Mouse (Mus musculus): ENCODE data around the gene Olfr1351. TPM values are rescaled to one million over a fixed set of nuclear protein-coding genes. Genes with fewer than 3 reads are reported as not detected.
"Not testable (repeated sequence)": the region's sequence is repeated elsewhere in the genome, so short reads cannot be mapped to it uniquely, and the experiment has no call there.

Gene Olfr1351
- polyA plus RNA-seq (2016; fragmentation: Nextera tagmentation; extraction: Ambion mirVana): not detected in 2 replicates

- Histone ChIP-seq H3K27me3 (ENCODE audit: low read depth, poor library complexity, severe bottlenecking) (no peaks in the 10 kb centered on the region), H3K4me3 (no peak within 1 kb of the TSS), H3K4me1 (no peaks in the 10 kb centered on the region), H3K27ac (replicated peaks) (no peak within 1 kb of the TSS), H3K36me3 (no peaks in the 10 kb centered on the region), H3K9me3 (replicated peaks) (peaks cover 4% of the 10 kb centered on the region; the same call in 1 of the 2 replicates)
- no peak for DNase-seq (ENCODE audit: low spot score)
- WGBS: 76% methylated on average over 1 of the region's 1 CpGs
These were observed at the start of gene Olfr1351 for GRCm38 (mm10) chr10:79012172-79012571. Gene Olfr1351 (plus strand): TSS chr10:79012472.

DNA sequence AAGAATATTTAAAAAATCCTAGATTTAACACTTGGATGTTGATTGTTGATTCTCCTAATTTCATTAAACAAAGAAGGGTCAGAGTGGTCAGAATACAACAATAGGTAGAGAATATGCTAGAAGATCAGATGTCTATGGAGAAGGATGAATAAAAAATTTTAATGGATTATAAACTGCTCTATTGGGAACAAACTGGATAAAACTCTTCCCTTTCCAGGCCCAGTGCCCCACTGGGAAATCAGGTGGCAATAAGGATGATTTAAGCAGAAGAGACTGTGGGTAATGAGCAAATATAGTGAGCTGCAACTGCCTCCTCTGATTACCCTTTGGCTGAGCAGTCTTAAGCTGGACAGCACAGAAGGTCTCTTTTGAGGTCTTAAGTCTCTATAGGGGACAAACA lies 49.3 kb upstream of the Olfr1351 start, which contains the start of gene Olfr1353:
Olfr1353 (plus strand) TSS at position 301 of the 400 bp plus-strand sequence.
- not testable (repeated sequence) for H3K9me3 ChIP-seq (replicated peaks); H3K27me3 ChIP-seq (ENCODE audit: low read depth, poor library complexity, severe bottlenecking); H3K4me1 ChIP-seq

DNA sequence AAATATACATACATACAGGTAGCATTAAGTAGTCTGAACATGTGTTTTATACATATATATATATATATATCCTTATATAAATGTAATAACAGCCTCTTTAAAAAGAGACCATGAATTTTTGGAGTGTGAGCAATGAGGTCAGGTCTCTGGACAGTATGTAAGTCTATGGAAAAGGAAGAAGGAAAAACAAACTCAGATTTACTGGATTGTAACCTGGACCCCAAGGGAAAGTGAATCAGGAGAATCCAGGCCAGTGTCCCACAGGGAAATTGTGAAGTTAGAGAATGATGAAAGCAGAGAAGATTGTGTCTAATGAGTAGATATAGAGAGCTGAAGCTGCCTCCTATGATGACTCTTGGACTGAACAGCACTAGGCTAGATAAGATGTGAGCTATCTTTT lies 31.5 kb upstream of the Olfr1351 start, which contains the start of gene Olfr1352:
Olfr1352 (plus strand) TSS at position 301 of the 400 bp plus-strand sequence.
- no peaks in the 10 kb centered on the region for H3K9me3 ChIP-seq (replicated peaks)
- H3K27me3 ChIP-seq (ENCODE audit: low read depth, poor library complexity, severe bottlenecking): no peaks in the 10 kb centered on the region
- H3K27ac ChIP-seq (replicated peaks): no peak within 1 kb of the TSS
- DNase-seq (ENCODE audit: low spot score): no peak
- H3K36me3 ChIP-seq: no peaks in the 10 kb centered on the region
- H3K4me1 ChIP-seq: no peaks in the 10 kb centered on the region
- H3K4me3 ChIP-seq: no peak within 1 kb of the TSS

More for the DNA sequence above, 49.3 kb upstream of the Olfr1351 start, which contains the start of gene Olfr1353:
- H3K27ac ChIP-seq (replicated peaks); DNase-seq (ENCODE audit: low spot score); H3K4me3 ChIP-seq; H3K36me3 ChIP-seq: not testable (repeated sequence)

DNA sequence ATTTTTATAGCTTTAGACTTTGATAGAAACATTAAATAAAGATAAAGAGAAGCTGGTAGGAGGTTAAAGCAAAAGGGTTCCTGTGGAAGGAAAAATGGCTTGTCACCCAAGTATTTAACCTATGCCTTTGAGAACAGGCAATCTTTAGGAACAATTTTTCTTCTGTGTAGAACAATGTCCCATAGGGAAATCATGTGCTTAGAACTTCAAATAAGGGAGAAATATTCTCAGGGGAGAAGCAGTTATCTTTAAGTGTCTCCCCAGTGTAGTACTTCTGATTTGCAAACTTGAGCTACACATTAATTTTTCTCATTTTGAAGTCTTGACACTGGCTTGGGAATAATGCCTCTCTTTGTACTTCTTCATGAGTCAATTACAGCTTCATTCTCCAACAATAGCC lies 16.2 kb downstream of the Olfr1351 start, which contains the start of gene Olfr57:
Olfr57 (plus strand) TSS at position 301 of the 400 bp plus-strand sequence.
- Histone ChIP-seq H3K4me1 (no peaks in the 10 kb centered on the region), H3K27ac (replicated peaks) (no peak within 1 kb of the TSS), H3K27me3 (ENCODE audit: low read depth, poor library complexity, severe bottlenecking) (no peaks in the 10 kb centered on the region), H3K4me3 (no peak within 1 kb of the TSS), H3K36me3 (no peaks in the 10 kb centered on the region), H3K9me3 (replicated peaks) (peaks cover 8% of the 10 kb centered on the region; the same call in 1 of the 2 replicates)
- no peak for DNase-seq (ENCODE audit: low spot score)

- not testable (repeated sequence) for H3K4me1 ChIP-seq; H3K36me3 ChIP-seq; DNase-seq (ENCODE audit: low spot score); H3K4me3 ChIP-seq; H3K27ac ChIP-seq (replicated peaks); H3K27me3 ChIP-seq (ENCODE audit: low read depth, poor library complexity, severe bottlenecking)
- peaks cover 16% of the 10 kb centered on the region; the same call in 1 of the 2 replicates for H3K9me3 ChIP-seq (replicated peaks)
- 85% methylated on average over 2 of the region's 2 CpGs for WGBS
These were observed 30.2 kb downstream of the Olfr1351 start for GRCm38 (mm10) chr10:79042457-79042856.

GRCm38 (mm10) chr10:79057370-79057769 lies 45.1 kb downstream of the Olfr1351 start:
- WGBS: 90% methylated on average over 3 of the region's 3 CpGs
- DNase-seq (ENCODE audit: low spot score): not testable (repeated sequence)
- peaks cover 62% of the 10 kb centered on the region for H3K36me3 ChIP-seq

More at GRCm38 (mm10) chr10:79057370-79057769, 45.1 kb downstream of the Olfr1351 start:
- H3K27ac ChIP-seq (replicated peaks); H3K4me1 ChIP-seq; H3K4me3 ChIP-seq; H3K27me3 ChIP-seq (ENCODE audit: low read depth, poor library complexity, severe bottlenecking): not testable (repeated sequence)
- peaks cover 41% of the 10 kb centered on the region for H3K9me3 ChIP-seq (replicated peaks)

Other genes with a start within 250 kb of the Olfr1351 start
- gene Slc1a6, start 232.0 kb upstream of the Olfr1351 start, polyA plus RNA-seq (2016; fragmentation: Nextera tagmentation; extraction: Ambion mirVana): 1.7 and 2.0 TPM in 2 replicates
- gene Olfr1356, start 160.3 kb upstream of the Olfr1351 start, polyA plus RNA-seq (2016; fragmentation: Nextera tagmentation; extraction: Ambion mirVana): not detected in 2 replicates
- not detected in 2 replicates for gene Olfr1355, start 136.9 kb upstream of the Olfr1351 start, polyA plus RNA-seq (2016; fragmentation: Nextera tagmentation; extraction: Ambion mirVana)
- not detected in 2 replicates for gene Olfr1354, start 99.3 kb upstream of the Olfr1351 start, polyA plus RNA-seq (2016; fragmentation: Nextera tagmentation; extraction: Ambion mirVana)
- gene Olfr8, start 61.8 kb upstream of the Olfr1351 start, polyA plus RNA-seq (2016; fragmentation: Nextera tagmentation; extraction: Ambion mirVana): not detected in 2 replicates
- gene Olfr1353, start 49.2 kb upstream of the Olfr1351 start, polyA plus RNA-seq (2016; fragmentation: Nextera tagmentation; extraction: Ambion mirVana): not detected in 2 replicates
- not detected in 2 replicates for gene Olfr1352, start 31.4 kb upstream of the Olfr1351 start, polyA plus RNA-seq (2016; fragmentation: Nextera tagmentation; extraction: Ambion mirVana)
- 0.07 and 0.19 TPM in 2 replicates for gene Olfr57, start 16.3 kb downstream of the Olfr1351 start, polyA plus RNA-seq (2016; fragmentation: Nextera tagmentation; extraction: Ambion mirVana)
- 29.1 and 35.7 TPM in 2 replicates for gene 2610008E11Rik, start 85.1 kb downstream of the Olfr1351 start, polyA plus RNA-seq (2016; fragmentation: Nextera tagmentation; extraction: Ambion mirVana)
- gene Vmn2r80, start 136.3 kb downstream of the Olfr1351 start, polyA plus RNA-seq (2016; fragmentation: Nextera tagmentation; extraction: Ambion mirVana): not detected in 2 replicates
- not detected in 2 replicates for gene Vmn2r81, start 235.2 kb downstream of the Olfr1351 start, polyA plus RNA-seq (2016; fragmentation: Nextera tagmentation; extraction: Ambion mirVana)